Mouse (Mus musculus): ENCODE results near the gene St7l. TPM values are rescaled to one million over a fixed set of nuclear protein-coding genes. Genes with fewer than 3 reads are reported as not detected.

Gene St7l
- total RNA-seq, 2 experiments from 2014 or later, result 16.5 to 20.4 TPM

GRCm38 (mm10) chr3:104901154-104901553 is 37.3 kb downstream of the St7l start:
- no peak for DNase-seq

- DNase-seq, result no peak
Observed at GRCm38 (mm10) chr3:104905389-104905788, 41.6 kb downstream of the St7l start.

- no peak for DNase-seq
Observed at GRCm38 (mm10) chr3:104906007-104906406, 42.2 kb downstream of the St7l start.

- DNase-seq, result no peak
Observed at GRCm38 (mm10) chr3:104909195-104909594, 45.4 kb downstream of the St7l start.

- no peak for DNase-seq
Observed at GRCm38 (mm10) chr3:104914986-104915385, 51.2 kb downstream of the St7l start.

GRCm38 (mm10) chr3:104929385-104929784 is 65.6 kb downstream of the St7l start:
- DNase-seq, result no peak

GRCm38 (mm10) chr3:104937728-104938305 is 74.0 kb downstream of the St7l start:
- DNase-seq, result no peak

GRCm38 (mm10) chr3:104938327-104938726 is 74.5 kb downstream of the St7l start:
- no peak for DNase-seq

GRCm38 (mm10) chr3:104940691-104941090 is 76.9 kb downstream of the St7l start:
- no peak for DNase-seq

- DNase-seq, result no peak
Observed at GRCm38 (mm10) chr3:104942682-104943081, 78.9 kb downstream of the St7l start.

GRCm38 (mm10) chr3:104943333-104943732 is 79.5 kb downstream of the St7l start:
- no peak for DNase-seq

GRCm38 (mm10) chr3:104944894-104945293 is 81.1 kb downstream of the St7l start:
- DNase-seq, result no peak

GRCm38 (mm10) chr3:104950926-104951325 is 87.1 kb downstream of the St7l start:
- DNase-seq, result no peak

GRCm38 (mm10) chr3:104952891-104953670 is 89.3 kb downstream of the St7l start:
- DNase-seq, result no peak

- DNase-seq, result no peak
Observed at GRCm38 (mm10) chr3:104954137-104954536, 90.3 kb downstream of the St7l start.

GRCm38 (mm10) chr3:104954551-104954950 is 90.7 kb downstream of the St7l start:
- DNase-seq, result no peak

- DNase-seq, result peak in 1 of 2 experiments; percentile 6
Observed at GRCm38 (mm10) chr3:104956131-104956581, 92.4 kb downstream of the St7l start.

- peak in 1 of 2 experiments; percentile 4 for DNase-seq
Observed at GRCm38 (mm10) chr3:104960026-104961000, 96.5 kb downstream of the St7l start.

- DNase-seq, result peak in 1 of 2 experiments; percentile 40
Observed at GRCm38 (mm10) chr3:104961066-104962059, 97.6 kb downstream of the St7l start, which contains the start of gene Wnt2b. Gene Wnt2b, minus strand, starts transcription at chr3:104961921.

- peak in 1 of 2 experiments; percentile 18 for DNase-seq
Observed at GRCm38 (mm10) chr3:104962141-104962611, 98.4 kb downstream of the St7l start.

- no peak for DNase-seq
Observed at GRCm38 (mm10) chr3:104962866-104963265, 99.1 kb downstream of the St7l start.
